ENCODE assay signal across 10 mouse cellular contexts in genomic region chr9:58305686-58306085, GRCm38 (mm10). TPM values are rescaled to one million over a fixed set of nuclear protein-coding genes. Genes with fewer than 3 reads are reported as not detected.
DNase-seq lines count a peak whose midpoint lies in the region; ATAC-seq and TF ChIP-seq lines count a peak whose summit lies in the region.
"Had no signal": no experiment of that assay in that cellular context is flagged by ENCODE, and none has a peak within 500 bp of the region (broad histone marks: within the 10 kb centered on the region; RNA-seq: fewer than 3 reads in every experiment).

No protein-coding gene starts in this region.

- WGBS in kidney, embryonic 15.5 days = 13% methylated on average over 6 of the region's 6 CpGs
- WGBS in kidney, adult 2 months = 32% methylated on average over 6 of the region's 6 CpGs
- 8% methylated on average over 6 of the region's 6 CpGs for WGBS in embryonic facial prominence, embryonic 11.5 days
- 22% methylated on average over 6 of the region's 6 CpGs for WGBS in heart, embryonic 10.5 days
- WGBS in limb, embryonic 14.5 days = 14% methylated on average over 6 of the region's 6 CpGs

- H3K4me2 ChIP-seq in kidney, embryonic 15.5 days = no peak overlapping the region
- peak overlapping the region; percentile 13; the same call in 1 of the 2 replicates for H3K4me2 ChIP-seq in embryonic facial prominence, embryonic 11.5 days (ENCODE audit: low read depth, low read length)
- no peak overlapping the region for H3K4me2 ChIP-seq in limb, embryonic 14.5 days (replicated peaks; ENCODE audit: low read depth, low read length, severe bottlenecking)
- H3K4me2 ChIP-seq: forebrain, embryonic 12.5 days; liver, embryonic 11.5 days had no signal

- H3K9me3 ChIP-seq in kidney, embryonic 15.5 days (replicated peaks) = no peaks in the 10 kb centered on the region
- no peaks in the 10 kb centered on the region for H3K9me3 ChIP-seq in embryonic facial prominence, embryonic 11.5 days (replicated peaks; ENCODE audit: control insufficient read depth, low read length)
- no peaks in the 10 kb centered on the region for H3K9me3 ChIP-seq in heart, embryonic 10.5 days
- H3K9me3 ChIP-seq in limb, embryonic 14.5 days (ENCODE audit: control insufficient read depth, low read length) = no peaks in the 10 kb centered on the region
- H3K9me3 ChIP-seq: forebrain, embryonic 12.5 days had no signal

- ATAC-seq in kidney, embryonic 15.5 days (replicated peaks; ENCODE audit: low FRiP score) = peak; percentile 53
- 0 out of 2 replicates have a peak, but pooled peaks have one; percentile 37 for ATAC-seq in embryonic facial prominence, embryonic 11.5 days (replicated peaks; ENCODE audit: insufficient number of reproducible peaks, low FRiP score, low TSS enrichment, low read depth)
- ATAC-seq in limb, embryonic 14.5 days (ENCODE audit: low FRiP score, low read depth) = peak; percentile 36; the same call in 1 of the 2 replicates
- ATAC-seq in megakaryocyte progenitor cell, adult 5-6 weeks (replicated peaks; ENCODE audit: poor library complexity) = no peak

- DNase-seq in kidney, adult 2 months = no peak
- DNase-seq in embryonic facial prominence, embryonic 11.5 days (ENCODE audit: low spot score) = peak; percentile 75
- no peak for DNase-seq in heart, embryonic 10.5 days (ENCODE audit: low spot score)
- peak; percentile 25 for DNase-seq in limb, embryonic 14.5 days (ENCODE audit: low spot score)
- no peak for DNase-seq in spleen, postnatal 14 days (ENCODE audit: low spot score in 2 of 2)
- DNase-seq: right cerebral cortex, postnatal 4 days had no signal

- no peak overlapping the region for H3K4me3 ChIP-seq in kidney, embryonic 15.5 days (replicated peaks)
- no peak overlapping the region for H3K4me3 ChIP-seq in kidney, adult 2 months (ENCODE audit: insufficient read depth, low read depth, low read length)
- no peak overlapping the region for H3K4me3 ChIP-seq in embryonic facial prominence, embryonic 11.5 days (ENCODE audit: low read depth, low read length)
- H3K4me3 ChIP-seq in heart, embryonic 10.5 days = no peak overlapping the region
- no peak overlapping the region for H3K4me3 ChIP-seq in limb, embryonic 14.5 days (replicated peaks; ENCODE audit: low read length)
- H3K4me3 ChIP-seq: forebrain, embryonic 12.5 days had no signal

- no peak for TF ChIP-seq POLR2A in kidney, adult 2 months (IDR thresholded peaks at IDR 0.05; ENCODE audit: low read depth, low read length)
- TF ChIP-seq POLR2A in limb, embryonic 14.5 days (IDR thresholded peaks at IDR 0.05; ENCODE audit: borderline replicate concordance, extremely low read depth, insufficient read depth, insufficient read length) = no peak

- H3K4me1 ChIP-seq in kidney, embryonic 15.5 days = peaks cover 79% of the 10 kb centered on the region
- no peaks in the 10 kb centered on the region for H3K4me1 ChIP-seq in kidney, adult 2 months (ENCODE audit: control insufficient read depth, insufficient read depth, low read length)
- H3K4me1 ChIP-seq in embryonic facial prominence, embryonic 11.5 days (ENCODE audit: control insufficient read depth, insufficient read depth, low read length) = peaks cover 8% of the 10 kb centered on the region
- H3K4me1 ChIP-seq in heart, embryonic 10.5 days = peaks cover 78% of the 10 kb centered on the region
- peaks cover 64% of the 10 kb centered on the region for H3K4me1 ChIP-seq in limb, embryonic 14.5 days (ENCODE audit: control insufficient read depth, insufficient read depth, low read length)

- TF ChIP-seq CTCF in kidney, adult 2 months (conservative IDR thresholded peaks at IDR 0.05; ENCODE audit: insufficient read depth, insufficient read length, low read depth, low read length) = no peak

- H3K9ac ChIP-seq in kidney, embryonic 15.5 days = no peak overlapping the region
- 0 out of 2 replicates have a peak overlapping the region, but pooled peaks have one; percentile 9 for H3K9ac ChIP-seq in embryonic facial prominence, embryonic 11.5 days (replicated peaks; ENCODE audit: low read length)
- 0 out of 2 replicates have a peak overlapping the region, but pooled peaks have one; percentile 8 for H3K9ac ChIP-seq in limb, embryonic 14.5 days (ENCODE audit: low read depth, low read length, severe bottlenecking)
- H3K9ac ChIP-seq: forebrain, embryonic 12.5 days had no signal

- 0 out of 2 replicates have a peak, but pooled peaks cover 4% of the 10 kb centered on the region for H3K27me3 ChIP-seq in kidney, embryonic 15.5 days
- H3K27me3 ChIP-seq in kidney, adult 2 months (replicated peaks; ENCODE audit: control insufficient read depth, insufficient read depth, low read length) = no peaks in the 10 kb centered on the region
- H3K27me3 ChIP-seq in embryonic facial prominence, embryonic 11.5 days (ENCODE audit: control insufficient read depth, insufficient read depth, low read length) = no peaks in the 10 kb centered on the region
- no peaks in the 10 kb centered on the region for H3K27me3 ChIP-seq in heart, embryonic 10.5 days (ENCODE audit: insufficient read depth, poor library complexity, severe bottlenecking)
- H3K27me3 ChIP-seq in limb, embryonic 14.5 days (ENCODE audit: control insufficient read depth, insufficient read depth, low read length) = no peaks in the 10 kb centered on the region

- no peaks in the 10 kb centered on the region for H3K36me3 ChIP-seq in kidney, embryonic 15.5 days
- no peaks in the 10 kb centered on the region for H3K36me3 ChIP-seq in kidney, adult 2 months (ENCODE audit: control insufficient read depth, insufficient read depth, low read length)
- no peaks in the 10 kb centered on the region for H3K36me3 ChIP-seq in embryonic facial prominence, embryonic 11.5 days (replicated peaks; ENCODE audit: control insufficient read depth, insufficient read depth, low read depth, low read length)
- H3K36me3 ChIP-seq in heart, embryonic 10.5 days = no peaks in the 10 kb centered on the region
- H3K36me3 ChIP-seq in limb, embryonic 14.5 days (ENCODE audit: control insufficient read depth, insufficient read depth, low read length) = peaks cover 9% of the 10 kb centered on the region
- H3K36me3 ChIP-seq: forebrain, embryonic 12.5 days had no signal

- H3K27ac ChIP-seq in kidney, embryonic 15.5 days = peak overlapping the region; percentile 61
- H3K27ac ChIP-seq in kidney, adult 2 months (ENCODE audit: insufficient read depth, low read depth, low read length) = no peak overlapping the region
- H3K27ac ChIP-seq in embryonic facial prominence, embryonic 11.5 days (replicated peaks; ENCODE audit: low read depth, low read length) = peak overlapping the region; percentile 59
- H3K27ac ChIP-seq in heart, embryonic 10.5 days = peak overlapping the region; percentile 74
- H3K27ac ChIP-seq in limb, embryonic 14.5 days (replicated peaks; ENCODE audit: low read depth, low read length) = peak overlapping the region; percentile 55
- H3K27ac ChIP-seq: forebrain, embryonic 12.5 days had no signal

RNA-seq across cellular contexts. Expression of gene Loxl1, which starts 7.3 kb away (rescaled TPM):
- polyA plus RNA-seq in kidney, embryonic 15.5 days (2015; fragmentation: Nextera tagmentation; extraction: Ambion mirVana) = 33.2 and 39.7 TPM in 2 replicates
- 32.3 and 41.8 TPM in 2 replicates for polyA plus RNA-seq in kidney, adult 2 months (2012; rRNA removed)
- polyA plus RNA-seq in embryonic facial prominence, embryonic 11.5 days (2014; fragmentation: Nextera tagmentation; extraction: Ambion mirVana) = 11.0 and 13.6 TPM in 2 replicates
- polyA plus RNA-seq in heart, embryonic 10.5 days (2016; fragmentation: Nextera tagmentation; extraction: Ambion mirVana) = 35.7 and 36.1 TPM in 2 replicates
- polyA plus RNA-seq in limb, embryonic 14.5 days (2012; rRNA removed) = 86.6 and 125 TPM in 2 replicates
- polyA plus RNA-seq in limb, embryonic 14.5 days (2014; fragmentation: Nextera tagmentation; extraction: Ambion mirVana) = 80.7 and 88.4 TPM in 2 replicates
- total RNA-seq in megakaryocyte progenitor cell, adult 5-6 weeks (2015) = not detected in 2 replicates
- total RNA-seq in megakaryocyte progenitor cell, adult 5-6 weeks (2017) = not detected in 2 replicates

RNA-seq across cellular contexts. Expression of gene Stoml1, which starts 52.7 kb away (rescaled TPM):
- 29.9 and 33.6 TPM in 2 replicates for polyA plus RNA-seq in kidney, embryonic 15.5 days (2015; fragmentation: Nextera tagmentation; extraction: Ambion mirVana)
- polyA plus RNA-seq in kidney, adult 2 months (2012; rRNA removed) = 32.5 and 32.6 TPM in 2 replicates
- 20.1 and 22.2 TPM in 2 replicates for polyA plus RNA-seq in embryonic facial prominence, embryonic 11.5 days (2014; fragmentation: Nextera tagmentation; extraction: Ambion mirVana)
- 24.2 and 27.0 TPM in 2 replicates for polyA plus RNA-seq in heart, embryonic 10.5 days (2016; fragmentation: Nextera tagmentation; extraction: Ambion mirVana)
- 47.2 and 57.5 TPM in 2 replicates for polyA plus RNA-seq in limb, embryonic 14.5 days (2012; rRNA removed)
- polyA plus RNA-seq in limb, embryonic 14.5 days (2014; fragmentation: Nextera tagmentation; extraction: Ambion mirVana) = 28.7 and 30.4 TPM in 2 replicates
- 1.9 and 6.7 TPM in 2 replicates for total RNA-seq in megakaryocyte progenitor cell, adult 5-6 weeks (2015)
- 7.3 and 7.9 TPM in 2 replicates for total RNA-seq in megakaryocyte progenitor cell, adult 5-6 weeks (2017)

RNA-seq across cellular contexts. Expression of gene Pml, which starts 56.1 kb away (rescaled TPM):
- polyA plus RNA-seq in kidney, embryonic 15.5 days (2015; fragmentation: Nextera tagmentation; extraction: Ambion mirVana) = 21.0 and 24.7 TPM in 2 replicates
- polyA plus RNA-seq in kidney, adult 2 months (2012; rRNA removed) = 27.0 and 27.6 TPM in 2 replicates
- polyA plus RNA-seq in embryonic facial prominence, embryonic 11.5 days (2014; fragmentation: Nextera tagmentation; extraction: Ambion mirVana) = 13.5 and 14.5 TPM in 2 replicates
- polyA plus RNA-seq in heart, embryonic 10.5 days (2016; fragmentation: Nextera tagmentation; extraction: Ambion mirVana) = 14.7 and 17.6 TPM in 2 replicates
- polyA plus RNA-seq in limb, embryonic 14.5 days (2012; rRNA removed) = 22.4 and 24.8 TPM in 2 replicates
- polyA plus RNA-seq in limb, embryonic 14.5 days (2014; fragmentation: Nextera tagmentation; extraction: Ambion mirVana) = 15.4 and 18.4 TPM in 2 replicates
- 32.6 and 41.2 TPM in 2 replicates for total RNA-seq in megakaryocyte progenitor cell, adult 5-6 weeks (2015)
- 13.2 and 14.5 TPM in 2 replicates for total RNA-seq in megakaryocyte progenitor cell, adult 5-6 weeks (2017)

Comparison
In these comparisons a context has a peak if more than half of its experiments do, and no peak if none do; other contexts are left out.
1. DNase-seq: peak in embryonic facial prominence, embryonic 11.5 days (single experiment) and limb, embryonic 14.5 days (single experiment); none in kidney, adult 2 months (single experiment), heart, embryonic 10.5 days (single experiment) and spleen, postnatal 14 days (0 of 2).